Mouse (Mus musculus) lung, adult 2 months (tissue): ENCODE data around the gene Gm47283.
"Not testable (repeated sequence)": the region's sequence is repeated elsewhere in the genome, so short reads cannot be mapped to it uniquely, and the experiment has no call there.

Source experiments
- CTCF ChIP-seq: fragments of 200-500 bp; IDR thresholded peaks from 2 replicates; pipeline ENCODE4 v1.5.1; 2011; ENCODE audit warnings: mild to moderate bottlenecking, low read length, control low read depth; ENCODE audit not compliant: insufficient read depth
- POLR2A ChIP-seq: fragments of 200-500 bp; IDR thresholded peaks from 2 replicates; pipeline ENCODE4 v1.6.1; 2011; ENCODE audit warnings: low read depth, mild to moderate bottlenecking, control low read depth, low read length, borderline replicate concordance; ENCODE audit errors: extremely low read depth

DNA sequence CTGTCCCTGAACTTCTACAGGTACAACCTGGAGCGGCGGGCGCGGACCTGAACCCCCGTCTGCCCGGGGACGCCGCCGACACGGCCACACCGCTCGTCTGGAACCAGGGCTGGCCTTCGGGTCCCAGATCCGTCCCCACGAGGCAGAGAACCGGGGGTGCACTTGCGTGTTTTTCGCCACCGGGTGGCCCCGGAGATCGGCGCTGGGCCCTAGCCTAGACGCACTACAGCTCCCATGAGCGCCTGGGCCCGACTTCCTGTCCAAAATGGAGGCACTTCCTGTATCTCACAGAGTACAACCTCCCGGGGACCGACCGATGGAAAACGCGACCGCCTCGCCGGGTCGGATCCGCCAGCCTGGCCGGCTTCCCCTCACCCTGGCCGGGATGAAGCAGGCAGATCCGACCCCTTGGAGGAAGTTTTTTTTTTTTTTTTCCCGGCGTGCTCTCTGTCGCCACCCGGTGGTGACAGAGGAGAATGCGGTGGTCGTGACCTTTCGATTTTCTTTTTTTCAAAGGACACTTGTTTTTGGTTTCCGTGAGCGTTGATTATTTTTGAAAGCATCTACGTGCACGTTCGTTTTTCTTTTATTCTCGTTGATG lies 40.1 kb upstream of the Gm47283 start:
- TF ChIP-seq POLR2A, CTCF: not testable (repeated sequence)
